Mouse (Mus musculus): ENCODE measurements around the gene Fam19a1.

- TF ChIP-seq CTCF (IDR thresholded peaks at IDR 0.05; ENCODE audit: extremely low read depth, insufficient read depth, insufficient read length, insufficient replicate concordance) = no peak
- no peak for TF ChIP-seq POLR2A (IDR thresholded peaks at IDR 0.05; ENCODE audit: low read depth, low read length)
Measured at GRCm38 (mm10) chr6:96432397-96432796, 319.4 kb downstream of the Fam19a1 start.
